Mouse (Mus musculus) heart, postnatal 0 days (tissue): Measurements from ENCODE around the gene 1500009C09Rik.

Experiments
- CTCF ChIP-seq: IDR thresholded peaks from 2 replicates; pipeline ENCODE4 v1.5.1; 2016; ENCODE audit warnings: antibody characterized with exemption, control low read depth, low read depth
- EP300 ChIP-seq: IDR thresholded peaks from 2 replicates; pipeline ENCODE4 v1.6.1; 2016; ENCODE audit warnings: antibody characterized with exemption, low read depth

DNA sequence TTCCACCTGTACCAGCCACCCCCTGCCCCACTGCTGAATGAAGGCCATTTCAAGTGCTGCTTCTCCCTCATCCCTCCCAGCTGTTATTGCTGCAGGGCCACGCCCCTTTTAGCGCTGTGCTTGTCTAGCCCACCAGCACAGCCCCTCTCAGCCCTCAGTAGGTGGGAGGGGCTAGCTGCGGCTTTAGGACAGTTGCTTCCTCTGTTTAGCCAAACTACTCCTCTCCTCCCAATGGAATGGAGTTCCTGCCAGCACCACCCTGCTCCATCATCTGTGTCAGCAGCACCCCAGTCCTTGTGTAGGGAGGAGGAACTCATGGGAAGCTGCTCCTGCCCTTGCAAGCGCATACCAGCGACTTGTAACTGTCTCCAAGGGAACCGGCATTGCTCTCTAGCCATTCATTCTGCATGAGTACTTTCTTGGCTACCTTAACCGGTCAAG, 41.1 kb downstream of the 1500009C09Rik start:
- TF ChIP-seq CTCF (no peak), EP300 (no peak)
